Mouse (Mus musculus): ENCODE measurements around the gene Specc1l.
A peak's percentile ranks its signal among the peaks of the same experiment; 100 is the strongest.

Gene Specc1l

GRCm38 (mm10) chr10:75227381-75227780 is 15.5 kb downstream of the Specc1l start:
- DNase-seq, result no peak

GRCm38 (mm10) chr10:75230572-75230971 is 18.7 kb downstream of the Specc1l start:
- no peak for DNase-seq

- no peak for DNase-seq
These were observed 20.0 kb downstream of the Specc1l start for GRCm38 (mm10) chr10:75231876-75232275.

GRCm38 (mm10) chr10:75232612-75233155 is 20.8 kb downstream of the Specc1l start:
- no peak for DNase-seq

GRCm38 (mm10) chr10:75233489-75233888 is 21.6 kb downstream of the Specc1l start:
- no peak for DNase-seq

GRCm38 (mm10) chr10:75235726-75236125 is 23.9 kb downstream of the Specc1l start:
- no peak for DNase-seq

GRCm38 (mm10) chr10:75236156-75236555 is 24.3 kb downstream of the Specc1l start:
- DNase-seq, result no peak

- DNase-seq, result no peak
These were observed 25.3 kb downstream of the Specc1l start for GRCm38 (mm10) chr10:75237166-75237565.

- DNase-seq, result no peak
These were observed 28.8 kb downstream of the Specc1l start for GRCm38 (mm10) chr10:75240583-75241250.

- DNase-seq, result peak; percentile 79
These were observed 33.9 kb downstream of the Specc1l start for GRCm38 (mm10) chr10:75245806-75246205.

GRCm38 (mm10) chr10:75246331-75246730 is 34.5 kb downstream of the Specc1l start:
- peak; percentile 43 for DNase-seq

GRCm38 (mm10) chr10:75251011-75251410 is 39.1 kb downstream of the Specc1l start:
- DNase-seq, result no peak

GRCm38 (mm10) chr10:75252301-75253022 is 40.6 kb downstream of the Specc1l start:
- DNase-seq, result peak; percentile 21

- DNase-seq, result no peak
These were observed 43.2 kb downstream of the Specc1l start for GRCm38 (mm10) chr10:75255091-75255490.

- DNase-seq, result no peak
These were observed 45.5 kb downstream of the Specc1l start for GRCm38 (mm10) chr10:75257401-75257800.

- no peak for DNase-seq
These were observed 46.4 kb downstream of the Specc1l start for GRCm38 (mm10) chr10:75258241-75258640.

- no peak for DNase-seq
These were observed 49.4 kb downstream of the Specc1l start for GRCm38 (mm10) chr10:75261268-75261667.

- DNase-seq, result no peak
These were observed 53.2 kb downstream of the Specc1l start for GRCm38 (mm10) chr10:75264993-75265555.

- no peak for DNase-seq
These were observed 61.1 kb downstream of the Specc1l start for GRCm38 (mm10) chr10:75273020-75273419.

GRCm38 (mm10) chr10:75276427-75277013 is 64.6 kb downstream of the Specc1l start:
- no peak for DNase-seq

- DNase-seq, result no peak
These were observed 65.6 kb downstream of the Specc1l start for GRCm38 (mm10) chr10:75277501-75277900.

- DNase-seq, result no peak
These were observed 70.8 kb downstream of the Specc1l start for GRCm38 (mm10) chr10:75282648-75283047.

- DNase-seq, result no peak
These were observed 71.9 kb downstream of the Specc1l start for GRCm38 (mm10) chr10:75283821-75284220.
